Mouse (Mus musculus): Measurements from ENCODE around the gene Dexi.

DNA sequence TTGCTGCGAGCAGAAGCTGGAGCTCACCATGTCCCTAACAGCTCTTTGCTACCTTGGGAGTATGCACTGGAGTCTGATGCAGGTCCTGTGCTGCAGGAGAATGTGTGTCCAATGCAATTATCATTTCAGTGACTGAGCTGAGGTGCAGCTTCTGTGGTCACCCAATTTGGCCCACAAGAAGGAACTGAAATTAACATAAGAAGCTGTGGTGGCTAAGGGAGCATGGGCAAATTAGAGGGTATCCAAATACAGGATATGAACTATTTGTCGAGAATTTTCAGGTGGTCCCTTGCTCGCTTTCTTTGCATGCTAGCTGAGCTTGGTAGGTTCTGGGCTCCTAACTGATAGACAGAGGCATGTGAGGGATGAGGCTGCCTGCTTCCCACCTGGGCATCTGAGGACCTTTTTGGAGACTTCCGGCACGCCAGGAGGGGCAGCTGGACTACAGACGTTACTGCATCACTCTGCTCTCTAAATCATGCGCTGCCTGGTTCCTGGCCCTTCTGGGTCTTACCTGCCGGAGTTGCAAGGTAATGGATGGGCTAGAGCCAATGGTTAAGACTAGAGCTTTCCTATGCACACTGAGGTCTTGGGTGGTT is 54.9 kb downstream of the Dexi start:
- TF ChIP-seq CTCF (conservative IDR thresholded peaks at IDR 0.05; ENCODE audit: insufficient read depth, insufficient read length, low read depth, low read length) (no peak), POLR2A (IDR thresholded peaks at IDR 0.05; ENCODE audit: low read depth, low read length) (no peak)

All from kidney, adult 2 months (tissue).